ENCODE assay signal across 8 mouse cellular contexts in genomic region chr1:182341993-182342392, GRCm38 (mm10). TPM values are rescaled to one million over a fixed set of nuclear protein-coding genes. Genes with fewer than 3 reads are reported as not detected.
DNase-seq lines count a peak whose midpoint lies in the region; ATAC-seq and TF ChIP-seq lines count a peak whose summit lies in the region.

No protein-coding gene starts in this region.

- 35% methylated on average over 6 of the region's 6 CpGs for WGBS in heart, embryonic 11.5 days (ENCODE audit: insufficient replicate concordance)
- 38% methylated on average over 6 of the region's 6 CpGs for WGBS in heart, postnatal 0 days
- WGBS in midbrain, embryonic 10.5 days, result 40% methylated on average over 6 of the region's 6 CpGs

- no peaks in the 10 kb centered on the region for H3K27me3 ChIP-seq in heart, embryonic 11.5 days (ENCODE audit: control insufficient read depth, insufficient read depth, low read length)
- no peaks in the 10 kb centered on the region for H3K27me3 ChIP-seq in heart, postnatal 0 days (ENCODE audit: control insufficient read depth, insufficient read depth, low read length)
- no peaks in the 10 kb centered on the region for H3K27me3 ChIP-seq in midbrain, embryonic 10.5 days (ENCODE audit: low read depth, poor library complexity, severe bottlenecking)

- H3K9me3 ChIP-seq in heart, embryonic 11.5 days (replicated peaks; ENCODE audit: control insufficient read depth, low read length), result no peaks in the 10 kb centered on the region
- H3K9me3 ChIP-seq in heart, postnatal 0 days (replicated peaks; ENCODE audit: control insufficient read depth, low read length), result no peaks in the 10 kb centered on the region
- no peaks in the 10 kb centered on the region for H3K9me3 ChIP-seq in midbrain, embryonic 10.5 days (replicated peaks)

- peak overlapping the region; percentile 98 for H3K4me3 ChIP-seq in heart, embryonic 11.5 days (ENCODE audit: low read depth, low read length)
- H3K4me3 ChIP-seq in heart, postnatal 0 days (ENCODE audit: low read depth, low read length), result peak overlapping the region; percentile 100
- peak overlapping the region; percentile 100 for H3K4me3 ChIP-seq in midbrain, embryonic 10.5 days

- H3K27ac ChIP-seq in heart, embryonic 11.5 days (ENCODE audit: low read depth, low read length), result no peak overlapping the region
- peak overlapping the region; percentile 44; the same call in 1 of the 2 replicates for H3K27ac ChIP-seq in heart, postnatal 0 days (ENCODE audit: low read depth)
- peak overlapping the region; percentile 98 for H3K27ac ChIP-seq in midbrain, embryonic 10.5 days (replicated peaks)

- no peak for ATAC-seq in heart, embryonic 11.5 days (replicated peaks; ENCODE audit: insufficient number of reproducible peaks, low FRiP score, low TSS enrichment)
- ATAC-seq in heart, postnatal 0 days (ENCODE audit: insufficient read depth, low read depth), result no peak

- peak overlapping the region; percentile 97; the same call in 1 of the 2 replicates for H3K9ac ChIP-seq in heart, embryonic 11.5 days (ENCODE audit: low read depth, low read length)
- peak overlapping the region; percentile 98 for H3K9ac ChIP-seq in heart, postnatal 0 days (replicated peaks; ENCODE audit: low read depth, low read length)

- peaks cover 20% of the 10 kb centered on the region for H3K4me1 ChIP-seq in heart, embryonic 11.5 days (ENCODE audit: control insufficient read depth, insufficient read depth, low read length)
- H3K4me1 ChIP-seq in heart, postnatal 0 days (ENCODE audit: control insufficient read depth, insufficient read depth), result peaks cover 13% of the 10 kb centered on the region; the same call in 1 of the 2 replicates
- peaks cover 25% of the 10 kb centered on the region for H3K4me1 ChIP-seq in midbrain, embryonic 10.5 days

- no peak for DNase-seq in heart, postnatal 4 days
- DNase-seq in NIH3T3 (ENCODE audit: low read depth), result peak; percentile 41
- no peak for DNase-seq in heart, postnatal 0 days (ENCODE audit: low spot score)
- no peak for DNase-seq in midbrain, embryonic 10.5 days (ENCODE audit: low spot score)
- DNase-seq in ovary, adult 18-20 months (ENCODE audit: low spot score), result no peak
- DNase-seq in Muller cell, postnatal 12 days (ENCODE audit: inconsistent ontology term), result no peak
- DNase-seq in spleen, postnatal 36 days (ENCODE audit: low spot score in 2 of 2), result no peak

- peak overlapping the region; percentile 88 for H3K4me2 ChIP-seq in heart, embryonic 11.5 days
- peak overlapping the region; percentile 100 for H3K4me2 ChIP-seq in heart, postnatal 0 days (ENCODE audit: low read depth, low read length)

- no peak for TF ChIP-seq CTCF in heart, postnatal 0 days (IDR thresholded peaks at IDR 0.05; ENCODE audit: low read depth)

- no peaks in the 10 kb centered on the region for H3K36me3 ChIP-seq in heart, embryonic 11.5 days (ENCODE audit: control insufficient read depth, insufficient read depth, low read length)
- no peaks in the 10 kb centered on the region for H3K36me3 ChIP-seq in heart, postnatal 0 days (replicated peaks; ENCODE audit: control insufficient read depth, insufficient read depth, low read length)
- peaks cover 8% of the 10 kb centered on the region; the same call in 1 of the 2 replicates for H3K36me3 ChIP-seq in midbrain, embryonic 10.5 days

- TF ChIP-seq EP300 in heart, postnatal 0 days (IDR thresholded peaks at IDR 0.05; ENCODE audit: low read depth), result no peak

RNA-seq across cellular contexts. Expression of gene Fbxo28, which starts 0.6 kb away (rescaled TPM):
- polyA plus RNA-seq in heart, embryonic 11.5 days (2014; fragmentation: Nextera tagmentation; extraction: Ambion mirVana), result 16.0 and 18.3 TPM in 2 replicates
- 10 to 100 TPM; 20.4 to 24.5 TPM for total RNA-seq in heart, postnatal 4 days (2021)
- 12.2 and 27.9 TPM in 2 replicates for total RNA-seq in heart, postnatal 0 days (2014; rRNA removed; ENCODE audit: low replicate concordance)
- polyA plus RNA-seq in heart, postnatal 0 days (2015; fragmentation: Nextera tagmentation; extraction: Ambion mirVana), result 7.2 and 7.7 TPM in 2 replicates
- 22.6 and 22.7 TPM in 2 replicates for polyA plus RNA-seq in midbrain, embryonic 10.5 days (2016; fragmentation: Nextera tagmentation; extraction: Ambion mirVana)

RNA-seq across cellular contexts. Expression of gene Degs1, which starts 59.4 kb away (rescaled TPM):
- 157 and 171 TPM in 2 replicates for polyA plus RNA-seq in heart, embryonic 11.5 days (2014; fragmentation: Nextera tagmentation; extraction: Ambion mirVana)
- 100 to 1,000 TPM; 113 to 121 TPM for total RNA-seq in heart, postnatal 4 days (2021)
- 214 and 218 TPM in 2 replicates for total RNA-seq in heart, postnatal 0 days (2014; rRNA removed; ENCODE audit: low replicate concordance)
- 188 and 190 TPM in 2 replicates for polyA plus RNA-seq in heart, postnatal 0 days (2015; fragmentation: Nextera tagmentation; extraction: Ambion mirVana)
- polyA plus RNA-seq in midbrain, embryonic 10.5 days (2016; fragmentation: Nextera tagmentation; extraction: Ambion mirVana), result 68.6 and 73.7 TPM in 2 replicates
